Mouse (Mus musculus) myocyte (in vitro differentiated cells): ENCODE data around the gene Slc44a1.

Experiments used
- CEBPB ChIP-seq: IDR thresholded peaks from 2 replicates; pipeline ENCODE4 v1.6.1; 2011; ENCODE audit warnings: mild to moderate bottlenecking, moderate library complexity; ENCODE audit not compliant: poor library complexity, insufficient read depth, severe bottlenecking
- E2F4 ChIP-seq: IDR thresholded peaks from one replicate; pipeline ENCODE4 v1.6.1; 2011; ENCODE audit warnings: mild to moderate bottlenecking, control low read depth, moderate library complexity; ENCODE audit not compliant: insufficient read depth
- POLR2A ChIP-seq: IDR thresholded peaks from one replicate; pipeline ENCODE4 v1.6.1; 2011; ENCODE audit warnings: low read depth, mild to moderate bottlenecking, control low read depth, moderate library complexity; ENCODE audit not compliant: insufficient read length

GRCm38 (mm10) chr4:53412991-53413390 is 27.2 kb upstream of the Slc44a1 start:
- no peak for TF ChIP-seq POLR2A
- no peak for TF ChIP-seq CEBPB
- no peak for TF ChIP-seq E2F4
